Mouse (Mus musculus): ENCODE data around the gene Atf2. TPM values are rescaled to one million over a fixed set of nuclear protein-coding genes. Genes with fewer than 3 reads are reported as not detected.
A peak's percentile ranks its signal among the peaks of the same experiment; 100 is the strongest.
"Not testable (repeated sequence)": the region's sequence is repeated elsewhere in the genome, so short reads cannot be mapped to it uniquely, and the experiment has no call there.

The Atf2 gene
- total and polyA plus RNA-seq, 3 experiments = 15.9 to 40.9 (median 25.8) TPM

- H3K36me3 ChIP-seq (replicated peaks in 1 of 2; ENCODE audit: control insufficient read depth in 1 of 2, insufficient read depth in 1 of 2, low read length in 1 of 2); H3K9ac ChIP-seq (ENCODE audit: insufficient read depth, low read depth); H3K79me2 ChIP-seq (replicated peaks; ENCODE audit: control insufficient read depth, extremely low read depth, insufficient read depth, poor library complexity, severe bottlenecking); H3K4me3 ChIP-seq (replicated peaks in 1 of 3; ENCODE audit: low read depth in 2 of 3, low read length in 2 of 3, poor library complexity in 1 of 3); H3K27ac ChIP-seq (ENCODE audit: insufficient read depth, low read depth); H3K4me1 ChIP-seq (ENCODE audit: control insufficient read depth in 1 of 2, insufficient read depth in 2 of 2); H3K4me2 ChIP-seq (ENCODE audit: insufficient read depth, low read depth, poor library complexity, severe bottlenecking); DNase-seq (ENCODE audit: extremely low read depth); H3K9me3 ChIP-seq (replicated peaks; ENCODE audit: low read length); H3K27me3 ChIP-seq (replicated peaks); dilution Hi-C loops (cut with MboI; ENCODE audit: extremely low pct_ligation_motif_present, extremely low pct_unique_long_range_greater_than_20kb, low sequenced_read_pairs): not testable (repeated sequence)
- 0 out of 2 replicates have a peak, but pooled peaks have one; percentile 42 for TF ChIP-seq TBP (conservative IDR thresholded peaks at IDR 0.05; ENCODE audit: low read depth, low read length)
- in situ Hi-C loops (cut with MboI; ENCODE audit: low pct_ligation_motif_present, low pct_unique_long_range_greater_than_20kb, low sequenced_read_pairs) = loop anchor here (25.0 kb wide), 1 partner anchor 335 kb away; no protein-coding TSS in a partner anchor
Observed at GRCm38 (mm10) chr2:73896919-73897318, 4.5 kb upstream of the Atf2 start.

- TF ChIP-seq NELFE (IDR thresholded peaks at IDR 0.05; ENCODE audit: low read depth, low read length) = no peak
- TF ChIP-seq MAFK (IDR thresholded peaks at IDR 0.05; ENCODE audit: insufficient replicate concordance, low read length) = peak; percentile 75; the same call in 1 of the 2 replicates
- no peak for TF ChIP-seq MXI1 (IDR thresholded peaks at IDR 0.05; ENCODE audit: low read depth, low read length)
- no peak for TF ChIP-seq EP300 (IDR thresholded peaks at IDR 0.05; ENCODE audit: low read length)
- TF ChIP-seq MEF2A (IDR thresholded peaks at IDR 0.05; ENCODE audit: borderline replicate concordance, low read depth, low read length) = no peak
- no peak for TF ChIP-seq PAX5 (IDR thresholded peaks at IDR 0.05; ENCODE audit: low read length)
- TF ChIP-seq USF1 (IDR thresholded peaks at IDR 0.05; ENCODE audit: low read depth, low read length) = no peak
- TF ChIP-seq CTCF (conservative IDR thresholded peaks at IDR 0.05 in 1 of 2, IDR thresholded peaks at IDR 0.05 in 1 of 2; ENCODE audit: low read depth in 2 of 2, low read length in 2 of 2) = no peak
- no peak for TF ChIP-seq ZC3H11A (IDR thresholded peaks at IDR 0.05; ENCODE audit: low read depth, low read length)
- peak; percentile 78 for TF ChIP-seq ELF1 (IDR thresholded peaks at IDR 0.05; ENCODE audit: low read depth, low read length)
- 0 out of 2 replicates have a peak, but pooled peaks have one; percentile 47 for TF ChIP-seq KAT2A (IDR thresholded peaks at IDR 0.05; ENCODE audit: insufficient replicate concordance, low read length)
- TF ChIP-seq JUN (IDR thresholded peaks at IDR 0.05; ENCODE audit: insufficient read depth, low read depth, low read length) = no peak
- no peak for TF ChIP-seq ZNF384 (IDR thresholded peaks at IDR 0.05; ENCODE audit: low read depth, low read length)
- no peak for TF ChIP-seq POLR2AphosphoS2 (IDR thresholded peaks at IDR 0.05; ENCODE audit: low read depth, low read length)
- no peak for TF ChIP-seq IRF4 (IDR thresholded peaks at IDR 0.05; ENCODE audit: low read depth, low read length)
- TF ChIP-seq POLR2A (IDR thresholded peaks at IDR 0.05; ENCODE audit: low read depth, low read length) = no peak
- TF ChIP-seq RCOR1 (conservative IDR thresholded peaks at IDR 0.05; ENCODE audit: low read depth, low read length) = no peak
- TF ChIP-seq BHLHE40 (IDR thresholded peaks at IDR 0.05; ENCODE audit: low read depth, low read length) = no peak
- no peak for TF ChIP-seq E2F4 (IDR thresholded peaks at IDR 0.05; ENCODE audit: insufficient replicate concordance, low read depth, low read length)
- peak; percentile 98 for TF ChIP-seq TBP (conservative IDR thresholded peaks at IDR 0.05; ENCODE audit: low read depth, low read length)
- Histone ChIP-seq H3K79me2 (replicated peaks; ENCODE audit: control insufficient read depth, extremely low read depth, insufficient read depth, poor library complexity, severe bottlenecking) (peaks cover 26% of the 10 kb centered on the region), H3K27ac (ENCODE audit: insufficient read depth, low read depth) (no peak overlapping the region), H3K36me3 (replicated peaks in 1 of 2; ENCODE audit: control insufficient read depth in 1 of 2, insufficient read depth in 1 of 2, low read length in 1 of 2) (no peaks in the 10 kb centered on the region), H3K4me1 (ENCODE audit: control insufficient read depth in 1 of 2, insufficient read depth in 2 of 2) (peaks cover 2 to 19% of the 10 kb centered on the region in 2 experiments; a peak in 3 of 4 replicates), H3K4me2 (ENCODE audit: insufficient read depth, low read depth, poor library complexity, severe bottlenecking) (peak overlapping the region; percentile 19; the same call in 1 of the 2 replicates), H3K9me3 (replicated peaks; ENCODE audit: low read length) (no peaks in the 10 kb centered on the region), H3K4me3 (replicated peaks in 1 of 3; ENCODE audit: low read depth in 2 of 3, low read length in 2 of 3, poor library complexity in 1 of 3) (peak overlapping the region; percentile 63 to 66 (median 64)), H3K27me3 (replicated peaks) (no peaks in the 10 kb centered on the region), H3K9ac (ENCODE audit: insufficient read depth, low read depth) (peak overlapping the region; percentile 82; the same call in 1 of the 2 replicates)
- peak; percentile 45 for DNase-seq (ENCODE audit: extremely low read depth)
- dilution Hi-C loops (cut with MboI; ENCODE audit: extremely low pct_ligation_motif_present, extremely low pct_unique_long_range_greater_than_20kb, low sequenced_read_pairs) = no loop called here
- in situ Hi-C loops (cut with MboI; ENCODE audit: low pct_ligation_motif_present, low pct_unique_long_range_greater_than_20kb, low sequenced_read_pairs) = loop anchor here (25.0 kb wide), 1 partner anchor 331 kb away; no protein-coding TSS in a partner anchor
Observed at GRCm38 (mm10) chr2:73893473-73894270, 1.2 kb upstream of the Atf2 start.
